Mouse (Mus musculus): ENCODE results near the gene Lamp2. TPM values are rescaled to one million over a fixed set of nuclear protein-coding genes. Genes with fewer than 3 reads are reported as not detected.
"Not testable (repeated sequence)": the region's sequence is repeated elsewhere in the genome, so short reads cannot be mapped to it uniquely, and the experiment has no call there.

Gene Lamp2
- polyA plus RNA-seq (2012; rRNA removed) = 47.3 and 58.9 TPM in 2 replicates

GRCm38 (mm10) chrX:38455890-38456634 lies at the start of gene Lamp2:
TSS of gene Lamp2 (minus strand) at chrX:38456454.
- under 1% methylated on average over 40 of the region's 47 CpGs for WGBS
- H3K36me3 ChIP-seq (ENCODE audit: control insufficient read depth, insufficient read depth, low read length) = peaks cover 2% of the 10 kb centered on the region; the same call in 1 of the 2 replicates
- H3K4me3 ChIP-seq (ENCODE audit: control insufficient read depth, insufficient read depth, low read length) = peak within 1 kb of the TSS; percentile 96
- H3K27me3 ChIP-seq (ENCODE audit: control insufficient read depth, insufficient read depth, low read length) = no peaks in the 10 kb centered on the region
- no peaks in the 10 kb centered on the region for H3K4me1 ChIP-seq (replicated peaks; ENCODE audit: control insufficient read depth, insufficient read depth, low read length)
- DNase-seq = peak; percentile 72
- TF ChIP-seq POLR2A (IDR thresholded peaks at IDR 0.05; ENCODE audit: control insufficient read depth, extremely low read depth, insufficient read depth, low read length, poor library complexity) = 0 out of 2 replicates have a peak, but pooled peaks have one; percentile 45
- TF ChIP-seq CTCF (IDR thresholded peaks at IDR 0.05; ENCODE audit: borderline replicate concordance, control insufficient read depth, extremely low read depth, insufficient read depth, low read length, poor library complexity) = no peak
- H3K27ac ChIP-seq (ENCODE audit: control insufficient read depth, insufficient read depth, low read length) = no peak within 1 kb of the TSS; the same call in 1 of the 2 replicates

- H3K27ac ChIP-seq (ENCODE audit: control insufficient read depth, insufficient read depth, low read length) = no peak overlapping the region
- 94% methylated on average over 14 of the region's 14 CpGs for WGBS
- DNase-seq = no peak
- no peaks in the 10 kb centered on the region for H3K27me3 ChIP-seq (ENCODE audit: control insufficient read depth, insufficient read depth, low read length)
- H3K36me3 ChIP-seq (ENCODE audit: control insufficient read depth, insufficient read depth, low read length) = no peaks in the 10 kb centered on the region
- TF ChIP-seq POLR2A (IDR thresholded peaks at IDR 0.05; ENCODE audit: control insufficient read depth, extremely low read depth, insufficient read depth, low read length, poor library complexity) = no peak
- no peak for TF ChIP-seq CTCF (IDR thresholded peaks at IDR 0.05; ENCODE audit: borderline replicate concordance, control insufficient read depth, extremely low read depth, insufficient read depth, low read length, poor library complexity)
- no peak overlapping the region for H3K4me3 ChIP-seq (ENCODE audit: control insufficient read depth, insufficient read depth, low read length)
- H3K4me1 ChIP-seq (replicated peaks; ENCODE audit: control insufficient read depth, insufficient read depth, low read length) = no peaks in the 10 kb centered on the region
These were observed 48.6 kb upstream of the Lamp2 start for GRCm38 (mm10) chrX:38504846-38505245.

GRCm38 (mm10) chrX:38502182-38502581 lies 45.9 kb upstream of the Lamp2 start:
- not testable (repeated sequence) for H3K27me3 ChIP-seq (ENCODE audit: control insufficient read depth, insufficient read depth, low read length); H3K4me1 ChIP-seq (replicated peaks; ENCODE audit: control insufficient read depth, insufficient read depth, low read length); DNase-seq; H3K4me3 ChIP-seq (ENCODE audit: control insufficient read depth, insufficient read depth, low read length); H3K36me3 ChIP-seq (ENCODE audit: control insufficient read depth, insufficient read depth, low read length); H3K27ac ChIP-seq (ENCODE audit: control insufficient read depth, insufficient read depth, low read length)
- WGBS = 79% methylated on average over 5 of the region's 5 CpGs

- H3K4me3 ChIP-seq (ENCODE audit: control insufficient read depth, insufficient read depth, low read length); H3K4me1 ChIP-seq (replicated peaks; ENCODE audit: control insufficient read depth, insufficient read depth, low read length); H3K27ac ChIP-seq (ENCODE audit: control insufficient read depth, insufficient read depth, low read length); DNase-seq; H3K27me3 ChIP-seq (ENCODE audit: control insufficient read depth, insufficient read depth, low read length); H3K36me3 ChIP-seq (ENCODE audit: control insufficient read depth, insufficient read depth, low read length): not testable (repeated sequence)
- 56% methylated on average over 20 of the region's 20 CpGs for WGBS
These were observed 29.2 kb upstream of the Lamp2 start for GRCm38 (mm10) chrX:38485464-38485863.

DNA sequence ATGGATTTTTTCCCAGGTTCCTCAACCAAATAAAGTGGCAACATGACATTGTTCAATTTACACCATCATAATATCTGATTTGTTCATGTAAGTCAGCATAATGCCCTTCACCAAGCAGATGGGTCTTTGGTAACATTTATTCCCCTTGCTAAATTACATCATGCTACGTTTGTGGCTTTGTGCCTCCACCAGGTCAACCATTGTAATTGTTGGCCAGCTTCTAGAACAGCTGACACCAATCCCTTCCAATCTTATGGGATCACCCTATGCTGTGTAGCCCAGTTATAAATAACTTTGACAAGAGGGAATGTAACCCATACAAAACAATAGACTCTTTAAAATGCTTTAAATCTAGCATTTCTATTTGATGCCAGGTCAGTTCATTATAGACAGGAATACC lies 22.3 kb upstream of the Lamp2 start:
- Histone ChIP-seq H3K27me3 (ENCODE audit: control insufficient read depth, insufficient read depth, low read length) (no peaks in the 10 kb centered on the region), H3K27ac (ENCODE audit: control insufficient read depth, insufficient read depth, low read length) (no peak overlapping the region), H3K4me1 (replicated peaks; ENCODE audit: control insufficient read depth, insufficient read depth, low read length) (no peaks in the 10 kb centered on the region), H3K36me3 (ENCODE audit: control insufficient read depth, insufficient read depth, low read length) (no peaks in the 10 kb centered on the region), H3K4me3 (ENCODE audit: control insufficient read depth, insufficient read depth, low read length) (no peak overlapping the region)
- DNase-seq = no peak
- 88% methylated on average over 1 of the region's 1 CpGs for WGBS
- TF ChIP-seq POLR2A (IDR thresholded peaks at IDR 0.05; ENCODE audit: control insufficient read depth, extremely low read depth, insufficient read depth, low read length, poor library complexity) (no peak), CTCF (IDR thresholded peaks at IDR 0.05; ENCODE audit: borderline replicate concordance, control insufficient read depth, extremely low read depth, insufficient read depth, low read length, poor library complexity) (no peak)

GRCm38 (mm10) chrX:38473537-38474299 lies 17.5 kb upstream of the Lamp2 start:
- DNase-seq = peak; percentile 54
- 2% methylated on average over 32 of the region's 32 CpGs for WGBS
- H3K27me3 ChIP-seq (ENCODE audit: control insufficient read depth, insufficient read depth, low read length) = no peaks in the 10 kb centered on the region
- peak; percentile 21; the same call in 1 of the 2 replicates for TF ChIP-seq CTCF (IDR thresholded peaks at IDR 0.05; ENCODE audit: borderline replicate concordance, control insufficient read depth, extremely low read depth, insufficient read depth, low read length, poor library complexity)
- no peak for TF ChIP-seq POLR2A (IDR thresholded peaks at IDR 0.05; ENCODE audit: control insufficient read depth, extremely low read depth, insufficient read depth, low read length, poor library complexity)
- H3K27ac ChIP-seq (ENCODE audit: control insufficient read depth, insufficient read depth, low read length) = no peak overlapping the region
- H3K4me3 ChIP-seq (ENCODE audit: control insufficient read depth, insufficient read depth, low read length) = peak overlapping the region; percentile 69
- H3K4me1 ChIP-seq (replicated peaks; ENCODE audit: control insufficient read depth, insufficient read depth, low read length) = no peaks in the 10 kb centered on the region
- H3K36me3 ChIP-seq (ENCODE audit: control insufficient read depth, insufficient read depth, low read length) = no peaks in the 10 kb centered on the region

All from thymus, adult 2 months (tissue).